Mouse (Mus musculus) stomach, postnatal 0 days (tissue): ENCODE measurements at regions not wholly inside any gene's neighbourhood (a gene's known extent, or its start where the extent isn't known, plus 50 kb on each side); places are given as distances from the start of the nearest gene placed in this dataset.

ENCODE experiments used
- CTCF ChIP-seq: IDR thresholded peaks from 2 replicates; pipeline ENCODE4 v1.5.1; 2016; ENCODE audit warnings: antibody characterized with exemption, low read depth, mild to moderate bottlenecking, moderate library complexity
- EP300 ChIP-seq: optimal IDR thresholded peaks from 2 replicates; pipeline ENCODE3; 2016; ENCODE audit warnings: antibody characterized with exemption

DNA sequence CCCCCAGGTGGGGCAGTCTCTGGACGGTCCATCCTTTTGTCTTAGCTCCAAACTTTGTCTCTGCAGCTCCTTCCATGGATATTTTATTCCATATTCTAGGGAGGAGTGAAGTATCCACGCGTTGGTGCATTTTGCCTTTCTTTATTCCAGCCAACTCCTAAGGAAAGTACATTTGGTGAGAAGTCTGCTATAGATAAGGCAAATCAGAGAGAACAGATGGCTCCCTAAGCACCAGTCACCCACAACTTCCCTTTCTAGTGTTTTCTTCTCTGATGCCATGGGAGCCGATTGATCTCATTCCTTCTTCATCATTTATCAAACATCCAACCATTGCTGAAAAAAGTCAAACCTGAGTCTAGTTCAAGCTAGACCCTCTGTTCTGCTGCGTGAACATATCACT lies 391.4 kb downstream of the Car8 start:
- no peak for TF ChIP-seq CTCF
- no peak for TF ChIP-seq EP300
